Mouse (Mus musculus) left cerebral cortex, adult 9 months (tissue): ENCODE data around the gene Tas2r144.

Experiments used
- DNase-seq, 2 experiments: peaks; one replicate each; pipeline ENCODE4 v3.0.0; 2022; ENCODE audit warnings: low spot score in 2 of 2

Tas2r144 gene

GRCm38 (mm10) chr6:42215028-42215427 is at the start of gene Tas2r144:
TSS of gene Tas2r144 (plus strand) at chr6:42215328.
- no peak for DNase-seq

GRCm38 (mm10) chr6:42182462-42182861 is 32.7 kb upstream of the Tas2r144 start:
- peak; percentile 22 to 61 for DNase-seq

GRCm38 (mm10) chr6:42186230-42186629 is 28.9 kb upstream of the Tas2r144 start:
- DNase-seq, result no peak

GRCm38 (mm10) chr6:42197710-42198109 is 17.4 kb upstream of the Tas2r144 start:
- DNase-seq, result peak; percentile 45 to 64

- DNase-seq, result no peak
Measured at GRCm38 (mm10) chr6:42199498-42199897, 15.6 kb upstream of the Tas2r144 start.

- no peak for DNase-seq
Measured at GRCm38 (mm10) chr6:42222286-42222685, 7.2 kb downstream of the Tas2r144 start.

- DNase-seq, result no peak
Measured at GRCm38 (mm10) chr6:42225046-42225445, 9.9 kb downstream of the Tas2r144 start.

GRCm38 (mm10) chr6:42227240-42228101 is 12.3 kb downstream of the Tas2r144 start:
- DNase-seq, result peak in 1 of 2 experiments; percentile 73

- no peak for DNase-seq
Measured at GRCm38 (mm10) chr6:42229610-42230009, 14.5 kb downstream of the Tas2r144 start.

- peak in 1 of 2 experiments; percentile 48 for DNase-seq
Measured at GRCm38 (mm10) chr6:42231191-42231590, 16.1 kb downstream of the Tas2r144 start.

- DNase-seq, result peak; percentile 52 to 60
Measured at GRCm38 (mm10) chr6:42237276-42237805, 22.2 kb downstream of the Tas2r144 start.

- DNase-seq, result peak in 1 of 2 experiments; percentile 27
Measured at GRCm38 (mm10) chr6:42241311-42242045, 26.4 kb downstream of the Tas2r144 start.

- peak; percentile 58 to 60 for DNase-seq
Measured at GRCm38 (mm10) chr6:42245711-42246353, 30.7 kb downstream of the Tas2r144 start, which contains the start of gene Gstk1. TSS of gene Gstk1 (plus strand) at chr6:42245935.

GRCm38 (mm10) chr6:42247173-42247572 is 32.0 kb downstream of the Tas2r144 start:
- no peak for DNase-seq

- DNase-seq, result no peak
Measured at GRCm38 (mm10) chr6:42247981-42248380, 32.9 kb downstream of the Tas2r144 start.

GRCm38 (mm10) chr6:42251791-42252190 is 36.7 kb downstream of the Tas2r144 start:
- no peak for DNase-seq

- no peak for DNase-seq
Measured at GRCm38 (mm10) chr6:42253103-42253502, 38.0 kb downstream of the Tas2r144 start.

GRCm38 (mm10) chr6:42257303-42257863 is 42.3 kb downstream of the Tas2r144 start:
- DNase-seq, result peak in 1 of 2 experiments; percentile 55

- DNase-seq, result no peak
Measured at GRCm38 (mm10) chr6:42260430-42260829, 45.3 kb downstream of the Tas2r144 start.

- no peak for DNase-seq
Measured at GRCm38 (mm10) chr6:42261524-42262170, 46.5 kb downstream of the Tas2r144 start, which contains the start of gene Tmem139. TSS of gene Tmem139 (plus strand) at chr6:42261970.
